Mouse (Mus musculus) left cerebral cortex, postnatal 10 days (tissue): Measurements from ENCODE around the gene Sparcl1. TPM values are rescaled to one million over a fixed set of nuclear protein-coding genes. Genes with fewer than 3 reads are reported as not detected.
A peak's percentile ranks its signal among the peaks of the same experiment; 100 is the strongest.

Experiments
- DNase-seq, 2 experiments: peaks; one replicate each; pipeline ENCODE4 v3.0.0; 2021 to 2022; ENCODE audit warnings: low spot score in 2 of 2, mixed read lengths in 1 of 2; ENCODE audit errors: extremely low spot score in 1 of 2
- intact Hi-C: fragments of 180-260 bp; cut with DNase I; formaldehyde crosslinking; loops from one replicate; pipeline ENCODE4 v1.15.1; 2025
- total RNA-seq, 2 experiments: library from RNA; stranded (reverse); gene quantifications; 2 replicates each; pipeline ENCODE4 v1.2.3; 2021

Gene Sparcl1
- total RNA-seq, result 1,000 to 10,000 TPM; 1,043 to 1,055 TPM

DNA sequence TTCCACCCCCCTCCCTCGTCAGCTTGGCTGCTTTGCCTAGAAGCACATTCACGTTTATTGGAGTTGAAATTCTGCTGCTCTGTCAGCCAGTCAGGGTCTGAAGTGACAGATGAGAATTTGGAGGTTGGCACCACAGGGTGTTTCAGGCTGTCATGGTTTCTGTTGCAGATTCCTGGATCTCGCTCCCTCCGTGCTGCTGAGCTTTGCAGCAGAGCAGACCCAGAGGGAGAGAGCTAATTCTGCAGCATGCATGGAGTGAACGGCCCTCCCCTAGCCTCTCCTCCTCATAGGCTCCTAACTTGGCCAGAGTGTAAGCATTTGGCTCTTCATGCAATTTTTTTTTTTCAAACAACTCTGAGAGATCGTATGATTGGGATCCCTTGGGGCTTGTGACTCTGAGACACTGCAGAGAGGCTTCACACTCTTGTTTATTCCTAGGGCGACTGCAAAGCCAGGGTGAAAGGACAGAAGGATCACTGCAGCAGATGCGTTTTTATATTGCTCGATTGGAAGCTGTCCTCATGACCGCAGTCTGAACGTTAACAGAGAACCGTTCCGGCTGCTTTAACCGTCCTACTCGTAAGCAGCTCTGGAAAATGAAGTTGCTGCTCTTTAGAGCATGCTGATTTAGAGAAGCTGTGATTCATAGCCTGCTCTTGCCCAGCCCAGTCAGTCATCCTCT lies at the start of gene Sparcl1:
Sparcl1 (minus strand) TSS at position 243 of the 682 bp plus-strand sequence.
- DNase-seq, result peak; percentile 68 to 73
- intact Hi-C loops, result no loop called here

GRCm38 (mm10) chr5:104161390-104161789 lies 47.9 kb upstream of the Sparcl1 start:
- DNase-seq, result no peak

DNA sequence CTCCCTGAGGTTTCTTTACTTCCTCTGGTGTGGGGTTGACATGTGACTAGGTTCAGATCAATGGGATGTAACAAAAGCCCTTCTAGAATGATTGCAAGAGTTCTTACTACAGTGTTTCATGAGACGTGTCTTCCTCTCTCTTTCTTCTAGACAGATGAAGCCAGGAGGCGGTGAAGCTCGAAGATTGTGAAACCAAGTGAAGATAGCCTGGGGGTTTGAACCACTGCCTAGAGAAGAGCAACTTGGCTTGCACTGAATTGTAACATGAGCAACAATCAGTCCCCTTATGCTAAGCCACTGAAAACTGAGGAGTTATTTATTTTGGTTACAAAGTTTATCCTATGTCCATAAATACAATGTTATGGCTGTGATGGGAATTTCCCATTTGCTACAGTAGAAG lies 47.0 kb upstream of the Sparcl1 start:
- DNase-seq, result no peak
- intact Hi-C loops, result no loop called here

More at GRCm38 (mm10) chr5:104161390-104161789, 47.9 kb upstream of the Sparcl1 start:
- intact Hi-C loops, result no loop called here

DNA sequence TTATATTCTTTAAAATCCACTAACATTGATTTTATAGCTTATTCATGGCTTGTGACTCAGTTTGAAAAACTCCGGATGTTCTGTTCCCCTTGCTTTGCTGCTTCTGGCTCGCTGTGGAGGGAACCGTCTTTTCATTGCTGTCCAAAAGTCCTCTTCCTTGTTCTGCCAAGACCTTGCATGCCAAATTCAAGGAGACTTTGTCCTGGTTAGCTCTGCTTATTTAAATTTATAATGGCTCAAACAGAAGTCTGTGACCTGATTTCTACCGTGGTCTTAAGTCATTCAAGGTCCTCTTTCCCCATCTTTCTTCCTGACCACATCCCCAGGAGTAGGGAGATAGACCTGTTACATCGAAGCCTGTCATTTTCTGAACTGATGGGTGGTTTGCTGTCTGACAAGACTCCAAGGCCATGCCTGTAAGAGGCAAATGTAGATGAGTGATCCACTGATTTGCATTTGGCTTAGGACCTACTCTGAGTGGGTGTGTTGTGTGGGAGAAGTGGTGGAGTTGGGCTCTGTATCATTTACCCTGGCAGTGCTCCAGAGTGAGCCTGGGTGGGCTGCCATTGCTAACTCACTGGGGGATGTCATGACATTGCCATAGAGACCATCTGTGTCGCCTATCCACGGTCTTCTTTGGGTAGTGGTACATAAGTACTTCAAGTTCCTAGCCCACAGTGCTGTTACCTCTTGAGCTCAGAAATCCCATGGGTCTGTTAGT lies 45.0 kb upstream of the Sparcl1 start:
- DNase-seq, result peak; percentile 36 to 48
- intact Hi-C loops, result no loop called here

DNA sequence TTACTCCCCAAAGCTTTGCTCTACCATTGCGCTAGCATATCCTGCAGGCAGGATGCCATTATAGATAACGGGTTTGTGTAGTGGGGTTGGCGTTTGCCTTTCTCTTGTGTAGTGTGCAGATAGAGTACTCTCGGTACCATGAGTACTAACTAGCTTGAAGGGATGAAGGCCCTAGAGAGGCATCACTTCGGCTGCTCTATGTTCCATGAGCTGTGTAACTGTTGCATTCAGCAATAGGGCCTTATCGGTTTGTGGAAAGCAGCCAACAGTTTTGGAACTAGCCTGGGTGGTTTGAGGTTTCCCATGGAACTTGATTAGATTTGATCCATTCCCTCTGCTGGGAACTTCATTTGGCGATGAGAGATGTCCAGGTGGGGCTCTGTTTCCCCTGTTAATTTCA lies 44.2 kb upstream of the Sparcl1 start:
- intact Hi-C loops, result no loop called here

DNA sequence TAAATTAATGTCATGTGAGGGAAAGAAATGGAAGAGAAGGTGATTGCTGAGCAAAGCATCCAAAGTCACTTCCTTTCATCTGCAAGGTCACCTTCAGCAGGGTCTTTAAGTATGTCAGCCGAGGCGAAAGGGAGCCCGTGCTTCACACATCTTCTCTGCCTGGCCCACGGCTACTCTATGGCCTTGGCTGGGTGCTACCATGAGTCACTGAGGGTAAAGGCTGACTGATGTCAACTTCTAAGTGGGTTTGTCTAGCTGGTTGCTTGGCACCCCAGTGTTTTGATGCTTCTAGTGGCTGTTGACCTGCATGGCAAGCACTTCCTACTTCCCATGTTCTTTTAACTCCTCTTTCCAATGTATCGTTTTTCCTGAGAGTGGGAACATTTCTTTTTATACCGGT lies 36.7 kb upstream of the Sparcl1 start:
- intact Hi-C loops, result no loop called here
- DNase-seq, result no peak

More for the DNA sequence above, 44.2 kb upstream of the Sparcl1 start:
- DNase-seq, result no peak

DNA sequence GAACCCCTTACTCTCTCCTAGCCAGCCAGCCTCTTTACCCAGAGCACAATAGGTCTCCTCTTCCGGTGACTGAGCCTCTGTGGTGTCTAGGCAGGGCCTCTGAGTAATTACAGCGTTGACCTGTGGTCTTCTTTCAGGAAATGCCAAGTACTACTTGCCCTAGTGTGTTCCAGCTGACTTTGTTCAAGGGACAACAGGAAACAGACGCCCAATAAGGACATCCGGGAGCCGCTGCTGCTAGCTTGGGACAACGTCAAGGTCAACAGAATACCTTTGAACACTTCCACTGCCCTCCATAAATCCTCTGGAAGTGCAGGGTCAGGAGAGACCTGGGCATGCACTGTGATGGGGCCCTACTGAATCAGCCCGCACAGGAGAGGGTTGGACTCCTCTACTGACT lies 35.8 kb upstream of the Sparcl1 start:
- intact Hi-C loops, result no loop called here
- DNase-seq, result peak in 1 of 2 experiments; percentile 35

DNA sequence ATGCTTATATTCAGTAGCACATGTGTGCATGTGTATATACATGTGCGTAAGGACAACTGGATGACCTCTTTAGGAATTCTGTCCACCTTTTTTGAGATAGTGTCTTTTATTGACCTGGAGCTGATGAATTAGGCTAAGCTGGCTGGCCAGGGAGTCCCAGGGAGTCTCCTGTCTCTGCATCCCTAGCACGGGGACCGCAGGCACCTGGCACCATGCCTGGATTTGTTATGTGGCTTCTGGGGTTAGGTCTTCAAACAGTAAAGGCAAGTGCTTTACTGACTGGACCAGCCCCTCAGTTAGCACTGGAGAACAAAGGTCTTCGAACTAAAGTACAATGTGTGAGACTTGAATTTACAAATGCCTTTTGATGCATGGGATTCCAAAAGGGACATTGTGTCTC lies 30.5 kb upstream of the Sparcl1 start:
- intact Hi-C loops, result no loop called here
- DNase-seq, result no peak

- DNase-seq, result no peak
- intact Hi-C loops, result no loop called here
These were observed 27.5 kb upstream of the Sparcl1 start for GRCm38 (mm10) chr5:104141067-104141466.

DNA sequence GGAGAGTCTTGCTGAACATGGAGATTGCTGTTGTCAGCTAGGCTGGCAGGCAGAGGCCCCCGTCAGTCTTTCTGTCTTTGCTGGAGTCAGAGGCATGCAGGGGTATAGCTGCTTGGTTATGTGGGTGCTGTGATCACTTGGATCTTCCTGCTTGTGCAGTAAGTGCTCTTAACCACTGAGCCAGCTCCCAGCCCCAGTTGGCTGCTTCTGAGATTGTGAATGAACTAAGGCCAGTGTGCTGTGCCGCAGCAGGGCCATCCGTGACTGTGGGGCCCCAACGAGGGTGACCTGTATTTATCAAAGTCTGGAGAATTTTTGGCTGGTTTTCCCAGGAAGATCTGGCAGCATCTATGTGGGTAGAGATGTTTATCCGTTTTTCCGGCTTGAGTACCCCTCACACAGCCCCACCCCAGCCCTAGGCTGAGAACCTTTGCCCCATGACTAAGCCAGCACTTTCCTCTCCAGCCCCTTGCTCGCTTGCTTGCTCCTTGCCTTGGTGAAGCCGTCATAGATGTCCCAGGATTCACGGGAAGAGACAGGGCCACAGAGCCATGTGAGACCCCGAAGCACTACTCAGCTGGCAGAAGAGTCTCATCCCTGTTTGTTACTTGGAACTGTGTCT lies 24.5 kb upstream of the Sparcl1 start:
- DNase-seq, result no peak
- intact Hi-C loops, result no loop called here

- intact Hi-C loops, result no loop called here
- DNase-seq, result no peak
These were observed 20.2 kb upstream of the Sparcl1 start for GRCm38 (mm10) chr5:104133752-104134151.

- intact Hi-C loops, result loop anchor here (2.0 kb wide), 1 partner anchor 201 kb away; no protein-coding TSS in a partner anchor
- DNase-seq, result peak in 1 of 2 experiments; percentile 62
These were observed 18.0 kb upstream of the Sparcl1 start for GRCm38 (mm10) chr5:104131544-104131943.

DNA sequence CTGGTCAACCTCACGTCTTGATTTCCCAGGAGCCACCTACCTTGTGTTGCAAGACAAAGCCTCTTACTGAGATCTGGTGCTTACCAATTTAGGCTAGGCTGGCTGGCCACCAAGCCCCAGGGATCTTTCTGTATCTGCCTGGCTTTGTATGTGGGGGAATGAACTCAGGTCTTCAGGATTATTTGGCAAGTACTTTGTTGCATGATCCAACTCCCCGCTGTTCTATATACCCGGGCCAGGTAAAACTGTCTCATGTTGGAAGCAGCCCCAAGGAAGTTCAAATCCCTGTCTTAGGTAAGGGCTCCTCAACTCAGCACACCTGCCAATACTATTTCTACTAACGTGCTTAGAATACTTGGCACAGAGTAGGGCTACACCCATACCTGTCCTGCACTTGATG lies 17.4 kb upstream of the Sparcl1 start:
- no peak for DNase-seq

GRCm38 (mm10) chr5:104128281-104129031 lies 14.9 kb upstream of the Sparcl1 start:
- intact Hi-C loops, result no loop called here
- DNase-seq, result peak in 1 of 2 experiments; percentile 43

More for the DNA sequence above, 17.4 kb upstream of the Sparcl1 start:
- intact Hi-C loops, result loop anchor here (2.0 kb wide), 1 partner anchor 202 kb away; no protein-coding TSS in a partner anchor

DNA sequence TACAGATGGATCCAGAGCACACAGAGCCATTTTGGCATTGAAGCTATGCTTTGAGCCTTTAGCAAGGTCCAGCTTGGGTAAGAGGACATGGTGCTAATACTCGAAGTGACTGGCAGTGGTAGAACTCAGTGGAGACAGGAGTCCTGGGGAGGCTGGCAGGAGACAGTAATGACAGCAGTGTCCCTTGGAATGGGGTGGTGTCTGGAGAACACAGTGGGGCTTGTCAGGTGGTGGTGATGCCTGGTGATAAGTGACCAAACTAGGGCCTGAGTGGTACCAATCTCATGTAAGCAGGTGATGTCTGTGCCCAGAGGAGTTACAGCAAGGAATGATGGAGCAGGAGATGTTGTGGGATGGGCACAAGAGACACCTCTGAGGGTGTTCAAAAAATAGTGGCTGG lies 13.8 kb upstream of the Sparcl1 start:
- no peak for DNase-seq
- intact Hi-C loops, result no loop called here

DNA sequence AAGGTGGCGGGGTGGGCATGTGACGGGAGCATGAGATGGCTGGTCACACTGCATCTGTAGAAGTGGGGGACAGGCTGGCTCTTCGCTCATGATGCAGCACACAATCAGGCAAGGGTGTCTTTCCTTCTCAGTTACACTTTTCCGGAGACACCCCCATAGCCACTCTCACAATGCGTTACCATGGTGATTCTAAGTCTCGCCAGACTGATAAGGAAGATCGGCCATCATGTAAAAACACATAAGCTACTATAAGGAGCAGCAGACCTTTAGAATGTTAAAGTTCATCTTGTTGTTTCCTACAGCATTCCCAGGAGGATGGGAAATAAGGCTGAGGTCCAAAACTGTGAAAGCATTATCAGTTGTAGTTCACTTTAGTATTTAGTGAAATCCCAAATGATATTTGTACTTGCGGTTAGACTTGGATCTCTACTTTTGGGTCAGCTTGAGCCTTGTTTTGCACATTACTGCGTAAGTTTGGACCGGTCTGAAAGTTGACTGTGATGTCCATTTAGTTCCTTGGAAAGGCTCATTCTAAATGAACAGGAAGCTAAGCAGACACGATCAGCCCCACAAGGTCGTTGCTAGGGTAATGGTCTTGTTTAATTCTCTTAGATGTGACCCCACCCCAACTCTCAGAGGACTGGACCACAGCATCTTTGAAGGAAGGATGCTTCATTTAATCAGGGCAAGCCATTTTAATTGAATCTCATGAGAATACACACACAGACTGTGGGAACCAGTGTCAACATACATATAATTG lies 13.2 kb upstream of the Sparcl1 start:
- DNase-seq, result no peak
- intact Hi-C loops, result no loop called here

GRCm38 (mm10) chr5:104124016-104124658 lies 10.6 kb upstream of the Sparcl1 start:
- intact Hi-C loops, result no loop called here
- DNase-seq, result no peak

- intact Hi-C loops, result no loop called here
- peak in 1 of 2 experiments; percentile 74 for DNase-seq
These were observed 2.4 kb upstream of the Sparcl1 start for GRCm38 (mm10) chr5:104115890-104116289.
